Mouse (Mus musculus): ENCODE results near the gene Pkd1l3.

Gene Pkd1l3

GRCm38 (mm10) chr8:109628638-109629037 is 14.3 kb downstream of the Pkd1l3 start:
- DNase-seq (ENCODE audit: low spot score in 2 of 2), result peak; percentile 22 to 26

- DNase-seq (ENCODE audit: low spot score in 2 of 2), result no peak
Measured at GRCm38 (mm10) chr8:109632498-109632897, 18.2 kb downstream of the Pkd1l3 start.

GRCm38 (mm10) chr8:109635146-109635545 is 20.8 kb downstream of the Pkd1l3 start:
- no peak for DNase-seq (ENCODE audit: low spot score in 2 of 2)

GRCm38 (mm10) chr8:109638851-109639250 is 24.5 kb downstream of the Pkd1l3 start:
- no peak for DNase-seq (ENCODE audit: low spot score in 2 of 2)

GRCm38 (mm10) chr8:109640410-109640809 is 26.1 kb downstream of the Pkd1l3 start:
- no peak for DNase-seq (ENCODE audit: low spot score in 2 of 2)

GRCm38 (mm10) chr8:109641236-109641635 is 26.9 kb downstream of the Pkd1l3 start:
- DNase-seq (ENCODE audit: low spot score in 2 of 2), result no peak

- no peak for DNase-seq (ENCODE audit: low spot score in 2 of 2)
Measured at GRCm38 (mm10) chr8:109647331-109647730, 33.0 kb downstream of the Pkd1l3 start.

GRCm38 (mm10) chr8:109648469-109648868 is 34.2 kb downstream of the Pkd1l3 start:
- no peak for DNase-seq (ENCODE audit: low spot score in 2 of 2)

GRCm38 (mm10) chr8:109650801-109651200 is 36.5 kb downstream of the Pkd1l3 start:
- no peak for DNase-seq (ENCODE audit: low spot score in 2 of 2)

- peak in 1 of 2 experiments; percentile 20 for DNase-seq (ENCODE audit: low spot score in 2 of 2)
Measured at GRCm38 (mm10) chr8:109656860-109657259, 42.5 kb downstream of the Pkd1l3 start.

GRCm38 (mm10) chr8:109662328-109662727 is 48.0 kb downstream of the Pkd1l3 start:
- DNase-seq (ENCODE audit: low spot score in 2 of 2), result no peak

- no peak for DNase-seq (ENCODE audit: low spot score in 2 of 2)
Measured at GRCm38 (mm10) chr8:109666616-109667015, 52.3 kb downstream of the Pkd1l3 start.

GRCm38 (mm10) chr8:109672656-109673055 is 58.3 kb downstream of the Pkd1l3 start:
- no peak for DNase-seq (ENCODE audit: low spot score in 2 of 2)

GRCm38 (mm10) chr8:109673596-109673995 is 59.3 kb downstream of the Pkd1l3 start:
- no peak for DNase-seq (ENCODE audit: low spot score in 2 of 2)

GRCm38 (mm10) chr8:109675896-109676643 is 61.8 kb downstream of the Pkd1l3 start:
- peak; percentile 60 to 76 for DNase-seq (ENCODE audit: low spot score in 2 of 2)

GRCm38 (mm10) chr8:109681535-109681934 is 67.2 kb downstream of the Pkd1l3 start:
- no peak for DNase-seq (ENCODE audit: low spot score in 2 of 2)

GRCm38 (mm10) chr8:109682120-109682519 is 67.8 kb downstream of the Pkd1l3 start:
- no peak for DNase-seq (ENCODE audit: low spot score in 2 of 2)

GRCm38 (mm10) chr8:109687248-109687647 is 72.9 kb downstream of the Pkd1l3 start:
- no peak for DNase-seq (ENCODE audit: low spot score in 2 of 2)

- DNase-seq (ENCODE audit: low spot score in 2 of 2), result no peak
Measured at GRCm38 (mm10) chr8:109691769-109692168, 77.5 kb downstream of the Pkd1l3 start.

- peak in 1 of 2 experiments; percentile 14 for DNase-seq (ENCODE audit: low spot score in 2 of 2)
Measured at GRCm38 (mm10) chr8:109692443-109693145, 78.3 kb downstream of the Pkd1l3 start.

GRCm38 (mm10) chr8:109693146-109693900 is 79.0 kb downstream of the Pkd1l3 start, which contains the start of gene Ist1:
TSS of gene Ist1 (minus strand) at chr8:109693260.
- DNase-seq (ENCODE audit: low spot score in 2 of 2), result peak; percentile 95 to 96

- DNase-seq (ENCODE audit: low spot score in 2 of 2), result no peak
Measured at GRCm38 (mm10) chr8:109694154-109694553, 79.8 kb downstream of the Pkd1l3 start.

Data from right cerebral cortex, postnatal 36 days (tissue).